Mouse (Mus musculus) adrenal gland, adult 18-20 months (tissue): ENCODE results near the gene Cyp4x1. TPM values are rescaled to one million over a fixed set of nuclear protein-coding genes. Genes with fewer than 3 reads are reported as not detected.

ENCODE experiments used
- DNase-seq, 2 experiments: peaks; one replicate each; pipeline ENCODE4 v3.0.0; 2021 to 2022; ENCODE audit warnings: low spot score in 2 of 2
- total RNA-seq, 2 experiments: library from RNA; stranded (reverse); gene quantifications; 1 replicate in 1 of 2; 2 replicates in 1 of 2; pipeline ENCODE4 v1.2.3; 2021

Gene Cyp4x1
- total RNA-seq, 2 experiments from 2014 or later: not detected

- no peak for DNase-seq
Observed at GRCm38 (mm10) chr4:115091806-115092205, 42.3 kb downstream of the Cyp4x1 start.

- DNase-seq: no peak
Observed at GRCm38 (mm10) chr4:115090592-115090991, 43.5 kb downstream of the Cyp4x1 start.

GRCm38 (mm10) chr4:115088611-115089338, 45.3 kb downstream of the Cyp4x1 start, which contains the start of gene Pdzk1ip1:
Gene Pdzk1ip1, plus strand, starts transcription at chr4:115088708.
- no peak for DNase-seq

GRCm38 (mm10) chr4:115086763-115087415, 47.2 kb downstream of the Cyp4x1 start:
- no peak for DNase-seq

- no peak for DNase-seq
Observed at GRCm38 (mm10) chr4:115086257-115086656, 47.8 kb downstream of the Cyp4x1 start.

GRCm38 (mm10) chr4:115085522-115086095, 48.5 kb downstream of the Cyp4x1 start:
- DNase-seq: peak; percentile 53 to 61

- no peak for DNase-seq
Observed at GRCm38 (mm10) chr4:115083031-115083430, 51.0 kb downstream of the Cyp4x1 start.

GRCm38 (mm10) chr4:115079821-115080349, 54.2 kb downstream of the Cyp4x1 start:
- DNase-seq: no peak

- DNase-seq: no peak
Observed at GRCm38 (mm10) chr4:115078892-115079820, 54.9 kb downstream of the Cyp4x1 start.

GRCm38 (mm10) chr4:115075204-115075915, 58.7 kb downstream of the Cyp4x1 start:
- DNase-seq: no peak

GRCm38 (mm10) chr4:115074789-115075188, 59.3 kb downstream of the Cyp4x1 start:
- DNase-seq: no peak

- no peak for DNase-seq
Observed at GRCm38 (mm10) chr4:115071668-115072067, 62.4 kb downstream of the Cyp4x1 start.

- DNase-seq: no peak
Observed at GRCm38 (mm10) chr4:115063518-115064239, 70.4 kb downstream of the Cyp4x1 start.

- DNase-seq: peak; percentile 17 to 29
Observed at GRCm38 (mm10) chr4:115062875-115063517, 71.1 kb downstream of the Cyp4x1 start.

- DNase-seq: no peak
Observed at GRCm38 (mm10) chr4:115062540-115062874, 71.6 kb downstream of the Cyp4x1 start.

GRCm38 (mm10) chr4:115060753-115061152, 73.3 kb downstream of the Cyp4x1 start:
- DNase-seq: no peak

GRCm38 (mm10) chr4:115059871-115060270, 74.2 kb downstream of the Cyp4x1 start:
- no peak for DNase-seq

- no peak for DNase-seq
Observed at GRCm38 (mm10) chr4:115058871-115059590, 75.0 kb downstream of the Cyp4x1 start.
